Mouse (Mus musculus) ES-E14 (cell line): ENCODE data around the gene Lpar3.

Source experiments
- MAFK ChIP-seq: IDR thresholded peaks from 2 replicates; pipeline ENCODE4 v1.6.1; 2014; ENCODE audit warnings: mild to moderate bottlenecking, low read depth, low read length, inconsistent platforms; ENCODE audit not compliant: insufficient read depth
- ZC3H11A ChIP-seq: IDR thresholded peaks from 2 replicates; pipeline ENCODE4 v1.6.1; 2012; ENCODE audit warnings: low read depth, mild to moderate bottlenecking, inconsistent platforms, low read length, borderline replicate concordance
- ZNF384 ChIP-seq: IDR thresholded peaks from 2 replicates; pipeline ENCODE4 v1.6.1; 2012; ENCODE audit warnings: low read depth, low read length, inconsistent platforms

- TF ChIP-seq MAFK (no peak), ZNF384 (no peak), ZC3H11A (no peak)
These were observed 63.1 kb downstream of the Lpar3 start for GRCm38 (mm10) chr3:146283732-146284361.
